Mouse (Mus musculus): ENCODE results near the gene Cdc42ep4.
A peak's percentile ranks its signal among the peaks of the same experiment; 100 is the strongest.

The Cdc42ep4 gene

GRCm38 (mm10) chr11:113725235-113726048 is 26.2 kb downstream of the Cdc42ep4 start:
- DNase-seq (ENCODE audit: low read depth, low spot score): no peak

- DNase-seq (ENCODE audit: low read depth, low spot score): no peak
These were observed 29.1 kb downstream of the Cdc42ep4 start for GRCm38 (mm10) chr11:113722405-113723090.

- no peak for DNase-seq (ENCODE audit: low read depth, low spot score)
These were observed 33.8 kb downstream of the Cdc42ep4 start for GRCm38 (mm10) chr11:113717767-113718424.

GRCm38 (mm10) chr11:113716132-113716531 is 35.5 kb downstream of the Cdc42ep4 start:
- DNase-seq (ENCODE audit: low read depth, low spot score): no peak

GRCm38 (mm10) chr11:113715078-113715674 is 36.5 kb downstream of the Cdc42ep4 start:
- no peak for DNase-seq (ENCODE audit: low read depth, low spot score)

GRCm38 (mm10) chr11:113711061-113711460 is 40.6 kb downstream of the Cdc42ep4 start:
- no peak for DNase-seq (ENCODE audit: low read depth, low spot score)

- no peak for DNase-seq (ENCODE audit: low read depth, low spot score)
These were observed 41.4 kb downstream of the Cdc42ep4 start for GRCm38 (mm10) chr11:113710257-113710777.

- peak; percentile 35 for DNase-seq (ENCODE audit: low read depth, low spot score)
These were observed 41.9 kb downstream of the Cdc42ep4 start, which contains the start of gene Cpsf4l for GRCm38 (mm10) chr11:113709731-113710256. Gene Cpsf4l, minus strand, starts transcription at chr11:113710017.

- DNase-seq (ENCODE audit: low read depth, low spot score): no peak
These were observed 42.4 kb downstream of the Cdc42ep4 start for GRCm38 (mm10) chr11:113709272-113709671.

- DNase-seq (ENCODE audit: low read depth, low spot score): no peak
These were observed 43.0 kb downstream of the Cdc42ep4 start for GRCm38 (mm10) chr11:113708629-113709213.

GRCm38 (mm10) chr11:113705966-113706652 is 45.6 kb downstream of the Cdc42ep4 start:
- DNase-seq (ENCODE audit: low read depth, low spot score): no peak

GRCm38 (mm10) chr11:113703758-113704157 is 47.9 kb downstream of the Cdc42ep4 start:
- DNase-seq (ENCODE audit: low read depth, low spot score): peak; percentile 57

GRCm38 (mm10) chr11:113699643-113700042 is 52.0 kb downstream of the Cdc42ep4 start:
- DNase-seq (ENCODE audit: low read depth, low spot score): no peak

GRCm38 (mm10) chr11:113698013-113698545 is 53.6 kb downstream of the Cdc42ep4 start:
- DNase-seq (ENCODE audit: low read depth, low spot score): no peak

- DNase-seq (ENCODE audit: low read depth, low spot score): no peak
These were observed 54.1 kb downstream of the Cdc42ep4 start for GRCm38 (mm10) chr11:113697571-113697970.

- DNase-seq (ENCODE audit: low read depth, low spot score): no peak
These were observed 59.8 kb downstream of the Cdc42ep4 start for GRCm38 (mm10) chr11:113691851-113692250.

- DNase-seq (ENCODE audit: low read depth, low spot score): no peak
These were observed 60.4 kb downstream of the Cdc42ep4 start for GRCm38 (mm10) chr11:113691318-113691717.

GRCm38 (mm10) chr11:113690506-113690905 is 61.2 kb downstream of the Cdc42ep4 start:
- DNase-seq (ENCODE audit: low read depth, low spot score): no peak

- no peak for DNase-seq (ENCODE audit: low read depth, low spot score)
These were observed 64.7 kb downstream of the Cdc42ep4 start for GRCm38 (mm10) chr11:113687031-113687430.
